Mouse (Mus musculus) CH12.LX (cell line): Measurements from ENCODE around the gene Ube2ql1. TPM values are rescaled to one million over a fixed set of nuclear protein-coding genes. Genes with fewer than 3 reads are reported as not detected.

Source experiments
- DNase-seq: peaks from one replicate; pipeline ENCODE4 v3.0.0-alpha.2; 2013; ENCODE audit errors: extremely low read depth
- H3K27ac ChIP-seq: 2 replicates; pipeline ENCODE4 v1.5.1; 2012; ENCODE audit warnings: low read depth, mild to moderate bottlenecking, control low read depth, moderate library complexity; ENCODE audit not compliant: insufficient read depth
- H3K27me3 ChIP-seq: replicated peaks from 2 replicates; pipeline ENCODE3; 2012; ENCODE audit warnings: inconsistent platforms
- H3K36me3 ChIP-seq, 2 experiments: replicated peaks in 1 of 2; 2 replicates each; pipeline versions ENCODE3 to v1.6.1; 2012; ENCODE audit warnings: inconsistent platforms in 1 of 2, low read length in 1 of 2, mild to moderate bottlenecking in 1 of 2, mixed read lengths in 1 of 2, moderate library complexity in 1 of 2; ENCODE audit not compliant: control insufficient read depth in 1 of 2, insufficient read depth in 1 of 2
- H3K4me1 ChIP-seq, 2 experiments: 2 replicates each; pipeline ENCODE4 v1.6.1; 2012; ENCODE audit warnings: inconsistent platforms in 1 of 2, moderate library complexity in 1 of 2; ENCODE audit not compliant: insufficient read depth in 2 of 2, control insufficient read depth in 1 of 2
- H3K4me2 ChIP-seq: 2 replicates; pipeline ENCODE4 v1.6.1; 2012; ENCODE audit warnings: low read depth, mild to moderate bottlenecking, control low read depth; ENCODE audit not compliant: poor library complexity, insufficient read depth, severe bottlenecking
- H3K4me3 ChIP-seq, 3 experiments: fragments of 150-350 bp in 1 of 3; sonication (generic) in 1 of 3; replicated peaks in 1 of 3; 2 replicates each; pipeline versions ENCODE3 to v1.5.1; 2011 to 2012; ENCODE audit warnings: low read depth in 2 of 3, low read length in 2 of 3, mild to moderate bottlenecking in 2 of 3, moderate library complexity in 2 of 3, control low read depth in 1 of 3, improper control_type of control experiment in 1 of 3, inconsistent platforms in 1 of 3, mixed read lengths in 1 of 3; ENCODE audit not compliant: poor library complexity in 1 of 3
- H3K79me2 ChIP-seq: replicated peaks from 2 replicates; pipeline ENCODE4 v1.6.1; 2012; ENCODE audit warnings: mild to moderate bottlenecking, moderate library complexity; ENCODE audit not compliant: control insufficient read depth, poor library complexity, insufficient read depth, severe bottlenecking; ENCODE audit errors: extremely low read depth
- H3K9ac ChIP-seq: 2 replicates; pipeline ENCODE4 v1.6.1; 2012; ENCODE audit warnings: low read depth, mild to moderate bottlenecking, control low read depth, moderate library complexity; ENCODE audit not compliant: insufficient read depth
- H3K9me3 ChIP-seq: replicated peaks from 2 replicates; pipeline ENCODE3; 2012; ENCODE audit warnings: low read length, inconsistent platforms, mixed read lengths
- CHD2 ChIP-seq: IDR thresholded peaks from 2 replicates; pipeline ENCODE4 v1.6.1; 2011; ENCODE audit warnings: low read length, improper control_type of control experiment
- CTCF ChIP-seq, 2 experiments: IDR thresholded peaks in 1 of 2; conservative IDR thresholded peaks in 1 of 2; 2 replicates each; pipeline ENCODE4 v1.5.1; 2011 to 2012; ENCODE audit warnings: low read depth in 2 of 2, low read length in 2 of 2, improper control_type of control experiment in 1 of 2, inconsistent platforms in 1 of 2, mild to moderate bottlenecking in 1 of 2, moderate library complexity in 1 of 2
- ELF1 ChIP-seq: IDR thresholded peaks from 2 replicates; pipeline ENCODE4 v1.6.1; 2014; ENCODE audit warnings: low read depth, mild to moderate bottlenecking, inconsistent platforms, low read length, improper control_type of control experiment
- ETS1 ChIP-seq: conservative IDR thresholded peaks from 2 replicates; pipeline ENCODE4 v1.6.1; 2012; ENCODE audit warnings: low read depth, mild to moderate bottlenecking, inconsistent platforms, low read length, improper control_type of control experiment, moderate library complexity
- GABPA ChIP-seq: IDR thresholded peaks from 2 replicates; pipeline ENCODE4 v1.6.1; 2012; ENCODE audit warnings: low read depth, low read length, improper control_type of control experiment, inconsistent platforms; ENCODE audit not compliant: insufficient replicate concordance
- HCFC1 ChIP-seq: IDR thresholded peaks from 2 replicates; pipeline ENCODE4 v1.6.1; 2012; ENCODE audit warnings: low read depth, mild to moderate bottlenecking, inconsistent platforms, low read length, improper control_type of control experiment
- JUND ChIP-seq: conservative IDR thresholded peaks from 2 replicates; pipeline ENCODE4 v1.6.1; 2011; ENCODE audit warnings: low read depth, low read length, improper control_type of control experiment
- KAT2A ChIP-seq: IDR thresholded peaks from 2 replicates; pipeline ENCODE4 v1.6.1; 2012; ENCODE audit warnings: low read length, improper control_type of control experiment, inconsistent platforms; ENCODE audit not compliant: insufficient replicate concordance
- MAZ ChIP-seq: IDR thresholded peaks from 2 replicates; pipeline ENCODE4 v1.6.1; 2012; ENCODE audit warnings: low read depth, mild to moderate bottlenecking, inconsistent platforms, low read length, improper control_type of control experiment, moderate library complexity
- MEF2A ChIP-seq: IDR thresholded peaks from 2 replicates; pipeline ENCODE4 v1.6.1; 2014; ENCODE audit warnings: low read depth, mild to moderate bottlenecking, inconsistent platforms, low read length, improper control_type of control experiment, borderline replicate concordance
- PAX5 ChIP-seq: IDR thresholded peaks from 2 replicates; pipeline ENCODE4 v1.6.1; 2012; ENCODE audit warnings: low read length, inconsistent platforms, mixed read lengths
- SIN3A ChIP-seq: IDR thresholded peaks from 2 replicates; pipeline ENCODE4 v1.6.1; 2012; ENCODE audit warnings: low read length, improper control_type of control experiment, inconsistent platforms
- ZKSCAN1 ChIP-seq: IDR thresholded peaks from 2 replicates; pipeline ENCODE4 v1.6.1; 2012; ENCODE audit warnings: low read depth, inconsistent platforms, low read length, improper control_type of control experiment, borderline replicate concordance
- ZMIZ1 ChIP-seq: IDR thresholded peaks from 2 replicates; pipeline ENCODE4 v1.6.1; 2012; ENCODE audit warnings: low read depth, mild to moderate bottlenecking, inconsistent platforms, low read length, improper control_type of control experiment
- ZNF384 ChIP-seq: IDR thresholded peaks from 2 replicates; pipeline ENCODE4 v1.6.1; 2012; ENCODE audit warnings: low read depth, low read length, improper control_type of control experiment, inconsistent platforms
- dilution Hi-C: fragments of 300-500 bp; cut with MboI; formaldehyde crosslinking; loops from 2 replicates; pipeline ENCODE4 v1.14.3; 2020; ENCODE audit warnings: low sequenced_read_pairs; ENCODE audit not compliant: extremely low pct_unique_long_range_greater_than_20kb, extremely low pct_ligation_motif_present
- in situ Hi-C: fragments of 300-500 bp; cut with MboI; formaldehyde crosslinking; loops from 3 replicates; pipeline ENCODE4 v1.14.3; 2019; ENCODE audit warnings: low sequenced_read_pairs, low pct_ligation_motif_present, low pct_unique_long_range_greater_than_20kb, mixed read lengths
- polyA plus RNA-seq: library from polyadenylated mRNA; unstranded; fragments of >175 nt; gene quantifications from 2 replicates; pipeline ENCODE4 v1.2.1, GENCODE M21; 2012; ENCODE audit warnings: low read depth; ENCODE audit not compliant: insufficient read length
- total RNA-seq, 2 experiments: library from RNA; depleted of rRNA; stranded (reverse); fragments of 300-350 nt in 1 of 2; fragments of >200 nt in 1 of 2; gene quantifications; 2 replicates each; pipeline ENCODE4 v1.2.3; 2012 to 2014

The Ube2ql1 gene
- total and polyA plus RNA-seq, 3 experiments, result not detected

- H3K9me3 ChIP-seq, result peaks cover 2% of the 10 kb centered on the region
- no peak for TF ChIP-seq ZMIZ1
- no peak for TF ChIP-seq MEF2A
- TF ChIP-seq CTCF (conservative IDR thresholded peaks at IDR 0.05 in 1 of 2, IDR thresholded peaks at IDR 0.05 in 1 of 2; ENCODE audit: low read depth in 2 of 2, low read length in 2 of 2), result no peak
- no peak for TF ChIP-seq ZKSCAN1
- TF ChIP-seq KAT2A, result no peak
- no peak for TF ChIP-seq MAZ
- no peak for TF ChIP-seq CHD2
- TF ChIP-seq, all 38 proteins: peak for 0
- dilution Hi-C loops, result no loop called here
- H3K9ac ChIP-seq, result no peak overlapping the region
- H3K36me3 ChIP-seq, result no peaks in the 10 kb centered on the region
- H3K79me2 ChIP-seq, result no peaks in the 10 kb centered on the region
- no peak overlapping the region for H3K4me3 ChIP-seq
- no peak overlapping the region for H3K4me2 ChIP-seq
- in situ Hi-C loops, result no loop called here
- H3K4me1 ChIP-seq, result no peaks in the 10 kb centered on the region
- DNase-seq, result no peak
- H3K27ac ChIP-seq, result no peak overlapping the region
- H3K27me3 ChIP-seq, result peaks cover 30% of the 10 kb centered on the region
Measured at GRCm38 (mm10) chr13:69673921-69674618, 65.6 kb downstream of the Ube2ql1 start.

GRCm38 (mm10) chr13:69673197-69673920 is 66.3 kb downstream of the Ube2ql1 start:
- in situ Hi-C loops, result no loop called here
- Histone ChIP-seq H3K36me3 (no peaks in the 10 kb centered on the region), H3K9me3 (peaks cover 2% of the 10 kb centered on the region), H3K4me2 (no peak overlapping the region), H3K79me2 (no peaks in the 10 kb centered on the region), H3K4me3 (no peak overlapping the region), H3K27me3 (peaks cover 30% of the 10 kb centered on the region), H3K9ac (no peak overlapping the region), H3K27ac (no peak overlapping the region), H3K4me1 (no peaks in the 10 kb centered on the region)
- no peak for DNase-seq
- dilution Hi-C loops, result no loop called here
- TF ChIP-seq ETS1 (no peak), CTCF (conservative IDR thresholded peaks at IDR 0.05 in 1 of 2, IDR thresholded peaks at IDR 0.05 in 1 of 2; ENCODE audit: low read depth in 2 of 2, low read length in 2 of 2) (no peak), ZNF384 (no peak), CHD2 (no peak), JUND (no peak), PAX5 (no peak), HCFC1 (no peak), ELF1 (no peak), MAZ (no peak), GABPA (no peak), SIN3A (no peak)
